Mouse (Mus musculus) heart, adult 2 months (tissue): ENCODE data around the gene Pde4d. TPM values are rescaled to one million over a fixed set of nuclear protein-coding genes. Genes with fewer than 3 reads are reported as not detected.

Experiments used
- DNase-seq, 2 experiments: peaks; one replicate each; pipeline ENCODE4 v3.0.0; 2021
- H3K27ac ChIP-seq: fragments of 200-600 bp; 2 replicates; pipeline ENCODE4 v1.8.1; 2022
- H3K27me3 ChIP-seq: fragments of 200-500 bp; 2 replicates; pipeline ENCODE4 v1.6.1; 2012; ENCODE audit warnings: mild to moderate bottlenecking, low read length, inconsistent platforms, mixed read lengths; ENCODE audit not compliant: control insufficient read depth, insufficient read depth
- H3K36me3 ChIP-seq: fragments of 200-500 bp; 2 replicates; pipeline ENCODE4 v1.6.1; 2012; ENCODE audit warnings: low read length, inconsistent platforms; ENCODE audit not compliant: control insufficient read depth, insufficient read depth
- H3K4me1 ChIP-seq: fragments of 200-500 bp; 2 replicates; pipeline ENCODE4 v1.6.1; 2011; ENCODE audit warnings: low read length; ENCODE audit not compliant: control insufficient read depth, insufficient read depth
- H3K4me3 ChIP-seq: fragments of 200-600 bp; 2 replicates; pipeline ENCODE4 v1.8.1; 2022
- H3K79me2 ChIP-seq: fragments of 200-500 bp; replicated peaks from 2 replicates; pipeline ENCODE4 v1.6.1; 2012; ENCODE audit warnings: mild to moderate bottlenecking, inconsistent platforms, low read length, moderate library complexity, mixed read lengths; ENCODE audit not compliant: control insufficient read depth, insufficient read depth
- H3K9ac ChIP-seq: fragments of 200-500 bp; 2 replicates; pipeline ENCODE4 v1.6.1; 2012; ENCODE audit warnings: low read depth, mild to moderate bottlenecking, control low read depth, inconsistent platforms, low read length, mixed read lengths
- CTCF ChIP-seq: fragments of 200-600 bp; IDR thresholded peaks from 2 replicates; pipeline ENCODE4 v1.8.1; 2022; ENCODE audit warnings: antibody characterized with exemption, mild to moderate bottlenecking, moderate library complexity
- EP300 ChIP-seq: fragments of 200-500 bp; IDR thresholded peaks from 2 replicates; pipeline ENCODE4 v1.6.1; 2011; ENCODE audit warnings: low read depth, low read length, control low read depth; ENCODE audit not compliant: insufficient read depth
- POLR2A ChIP-seq: fragments of 200-500 bp; IDR thresholded peaks from 2 replicates; pipeline ENCODE4 v1.6.1; 2011; ENCODE audit warnings: mild to moderate bottlenecking, low read depth, low read length, control low read depth; ENCODE audit not compliant: insufficient read depth
- WGBS: fragments of 180-500 bp; shearing (Covaris S2); methylation state at CpG from one replicate; pipeline ENCODE4 v1.1.7; 2018; 5-methylcytosine and 5-hydroxymethylcytosine counted together
- intact Hi-C: fragments of 180-260 bp; cut with DNase I; formaldehyde crosslinking; loops from one replicate; pipeline ENCODE4 v1.15.1; 2025
- polyA plus RNA-seq: library from polyadenylated mRNA; depleted of rRNA; stranded (reverse); fragments of >200 nt; gene quantifications from 2 replicates; pipeline ENCODE4 v1.2.3, GENCODE M21; 2012
- total RNA-seq, 2 experiments: library from RNA; stranded (reverse); gene quantifications; 2 replicates each; pipeline ENCODE4 v1.2.3; 2021

The Pde4d gene
- total and polyA plus RNA-seq, 3 experiments, result 11.5 to 40.1 (median 38.1) TPM

DNA sequence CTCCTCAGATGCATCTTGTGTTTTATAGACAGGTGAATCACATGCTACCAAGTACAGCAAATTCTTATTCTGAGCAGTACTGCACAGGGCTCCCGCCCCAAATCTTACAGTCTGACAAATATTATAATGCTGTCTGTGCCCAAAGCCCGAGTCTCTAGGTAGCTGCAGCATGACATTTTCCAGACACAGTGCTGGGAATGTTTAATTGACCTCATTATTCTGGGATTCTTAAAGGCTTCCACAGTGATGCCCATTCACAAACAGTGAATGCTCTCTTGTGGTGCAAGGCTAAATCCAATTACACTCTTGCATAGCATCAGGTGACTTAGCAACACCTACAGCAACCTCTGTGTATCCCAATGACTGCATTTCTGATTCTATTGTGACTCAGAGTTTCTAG, 549.0 kb downstream of the Pde4d start:
- 63% methylated on average over 2 of the region's 2 CpGs for WGBS
- no peak for DNase-seq
- no peak for TF ChIP-seq EP300
- TF ChIP-seq POLR2A, result no peak
- intact Hi-C loops, result no loop called here
- H3K9ac ChIP-seq, result no peak overlapping the region
- no peaks in the 10 kb centered on the region for H3K79me2 ChIP-seq
- H3K4me3 ChIP-seq, result no peak overlapping the region
- H3K27ac ChIP-seq, result no peak overlapping the region
- no peaks in the 10 kb centered on the region for H3K36me3 ChIP-seq
- no peaks in the 10 kb centered on the region for H3K27me3 ChIP-seq
- no peaks in the 10 kb centered on the region for H3K4me1 ChIP-seq

DNA sequence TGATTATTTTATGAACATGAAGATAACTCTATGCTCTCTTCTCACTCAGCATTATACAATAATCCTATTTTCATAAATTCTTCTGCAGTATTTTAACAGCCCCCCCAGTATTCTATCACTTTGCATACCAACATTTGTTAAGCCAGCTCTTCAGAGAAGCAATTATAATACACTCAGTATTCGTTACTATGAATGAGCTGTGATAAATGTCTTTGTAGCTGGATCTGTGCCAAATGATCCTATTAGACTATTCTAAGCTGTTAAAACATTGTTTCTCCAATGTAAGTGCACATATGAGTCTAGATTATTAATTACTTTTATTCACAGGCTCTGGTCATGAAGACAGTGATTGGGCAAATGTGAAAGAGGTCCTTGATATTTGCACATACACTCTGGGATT, 575.0 kb downstream of the Pde4d start:
- no peaks in the 10 kb centered on the region for H3K36me3 ChIP-seq
- H3K4me1 ChIP-seq, result no peaks in the 10 kb centered on the region
- H3K79me2 ChIP-seq, result no peaks in the 10 kb centered on the region
- H3K27me3 ChIP-seq, result no peaks in the 10 kb centered on the region
- intact Hi-C loops, result no loop called here
- 21% methylated on average over 1 of the region's 1 CpGs for WGBS
- H3K27ac ChIP-seq, result no peak overlapping the region
- DNase-seq, result no peak
- TF ChIP-seq POLR2A (no peak), EP300 (no peak), CTCF (no peak)
- no peak overlapping the region for H3K9ac ChIP-seq
- no peak overlapping the region for H3K4me3 ChIP-seq

DNA sequence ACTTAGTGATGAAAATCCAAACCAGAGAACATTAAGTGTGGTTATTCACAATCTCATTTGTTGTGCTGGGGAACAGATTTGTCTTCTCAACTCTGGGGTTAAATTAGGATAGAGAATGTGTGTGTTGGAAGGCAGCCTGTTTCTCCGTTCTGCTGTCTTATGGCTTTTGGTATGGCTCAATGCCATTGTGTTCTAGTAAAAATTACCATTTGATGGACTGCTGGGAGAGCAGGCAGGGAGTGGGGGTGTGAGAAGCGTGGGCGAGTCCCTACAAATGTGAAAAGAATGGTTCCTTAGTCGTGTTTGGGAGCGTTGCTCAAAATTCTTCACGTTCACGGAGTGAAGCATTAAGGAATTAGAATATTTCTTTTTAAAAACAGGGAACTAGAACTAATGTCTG, 597.4 kb downstream of the Pde4d start:
- Histone ChIP-seq H3K4me1 (peaks cover 1% of the 10 kb centered on the region; the same call in 1 of the 2 replicates), H3K9ac (no peak overlapping the region), H3K4me3 (no peak overlapping the region), H3K27ac (no peak overlapping the region), H3K79me2 (no peaks in the 10 kb centered on the region), H3K36me3 (no peaks in the 10 kb centered on the region), H3K27me3 (no peaks in the 10 kb centered on the region)
- TF ChIP-seq EP300 (no peak), POLR2A (no peak), CTCF (no peak)
- DNase-seq, result no peak
- intact Hi-C loops, result no loop called here
- 49% methylated on average over 7 of the region's 7 CpGs for WGBS

GRCm38 (mm10) chr13:109052805-109053204, 603.1 kb downstream of the Pde4d start:
- H3K27me3 ChIP-seq, result no peaks in the 10 kb centered on the region
- no peaks in the 10 kb centered on the region for H3K36me3 ChIP-seq
- no peak overlapping the region for H3K4me3 ChIP-seq
- H3K27ac ChIP-seq, result no peak overlapping the region
- H3K4me1 ChIP-seq, result no peaks in the 10 kb centered on the region
- no peak for DNase-seq
- intact Hi-C loops, result no loop called here
- no peak overlapping the region for H3K9ac ChIP-seq
- TF ChIP-seq EP300 (no peak), POLR2A (no peak), CTCF (no peak)
- no peaks in the 10 kb centered on the region for H3K79me2 ChIP-seq
- WGBS, result 66% methylated on average over 2 of the region's 2 CpGs

DNA sequence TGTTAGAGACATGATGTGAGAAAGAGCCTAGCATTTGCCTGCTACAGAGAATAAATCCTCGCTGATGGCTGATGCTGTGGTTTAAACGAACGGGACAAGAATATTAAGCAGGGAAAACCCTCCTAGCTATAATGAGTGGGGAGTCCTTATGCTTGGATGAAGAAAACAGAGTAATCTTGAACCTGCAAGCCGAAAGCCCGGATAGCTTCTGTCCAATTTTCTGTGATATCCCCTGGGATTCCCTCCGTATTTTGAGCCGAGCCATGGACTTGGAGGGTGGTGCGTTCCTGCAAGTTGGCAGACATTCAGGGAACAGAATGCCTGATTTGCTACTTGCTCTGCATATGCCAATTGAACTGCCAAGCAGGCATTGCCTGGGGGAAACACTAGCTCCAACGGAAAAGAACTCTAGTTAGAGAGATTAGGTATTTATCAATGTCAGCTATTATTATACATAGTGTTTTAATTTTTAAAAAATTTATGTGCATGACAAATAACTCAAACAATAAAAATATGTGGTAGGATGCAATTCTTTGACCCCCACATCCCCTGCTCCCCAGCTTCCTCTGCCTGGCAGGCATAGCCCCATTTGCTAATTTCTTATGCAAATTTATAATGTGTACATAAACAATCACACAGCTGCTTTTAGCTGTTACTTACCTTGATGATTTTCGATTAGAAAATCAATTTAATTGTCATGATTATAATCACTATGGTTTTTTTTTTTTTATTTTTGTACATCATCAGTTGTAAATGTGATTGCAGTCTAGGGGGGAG, 603.7 kb downstream of the Pde4d start:
- no peak overlapping the region for H3K27ac ChIP-seq
- no peaks in the 10 kb centered on the region for H3K4me1 ChIP-seq
- 52% methylated on average over 10 of the region's 10 CpGs for WGBS
- H3K79me2 ChIP-seq, result no peaks in the 10 kb centered on the region
- TF ChIP-seq EP300 (no peak), CTCF (no peak), POLR2A (no peak)
- H3K27me3 ChIP-seq, result no peaks in the 10 kb centered on the region
- peak in 1 of 2 experiments; percentile 6 for DNase-seq
- H3K4me3 ChIP-seq, result no peak overlapping the region
- intact Hi-C loops, result no loop called here
- H3K36me3 ChIP-seq, result no peaks in the 10 kb centered on the region
- no peak overlapping the region for H3K9ac ChIP-seq

GRCm38 (mm10) chr13:109058045-109058444, 608.3 kb downstream of the Pde4d start:
- Histone ChIP-seq H3K36me3 (no peaks in the 10 kb centered on the region), H3K27me3 (no peaks in the 10 kb centered on the region), H3K79me2 (no peaks in the 10 kb centered on the region), H3K27ac (no peak overlapping the region), H3K4me3 (no peak overlapping the region), H3K4me1 (no peaks in the 10 kb centered on the region), H3K9ac (no peak overlapping the region)
- TF ChIP-seq EP300 (no peak), POLR2A (no peak), CTCF (no peak)
- no peak for DNase-seq
- intact Hi-C loops, result no loop called here
- 39% methylated on average over 4 of the region's 4 CpGs for WGBS
